Mouse (Mus musculus) olfactory bulb, adult 2 months (tissue): ENCODE measurements around the gene Fgfr2. TPM values are rescaled to one million over a fixed set of nuclear protein-coding genes. Genes with fewer than 3 reads are reported as not detected.

Source experiments
- H3K27ac ChIP-seq: fragments of 200-500 bp; 2 replicates; pipeline ENCODE4 v1.5.1; 2012; ENCODE audit warnings: low read depth, low read length; ENCODE audit not compliant: insufficient read depth
- H3K4me1 ChIP-seq: fragments of 200-500 bp; 2 replicates; pipeline ENCODE4 v1.6.1; 2012; ENCODE audit warnings: low read length; ENCODE audit not compliant: control insufficient read depth, insufficient read depth
- H3K4me3 ChIP-seq: fragments of 200-500 bp; 2 replicates; pipeline ENCODE4 v1.5.1; 2012; ENCODE audit warnings: mild to moderate bottlenecking, low read depth, low read length, moderate library complexity; ENCODE audit not compliant: insufficient read depth
- CTCF ChIP-seq: fragments of 200-500 bp; IDR thresholded peaks from 2 replicates; pipeline ENCODE4 v1.5.1; 2012; ENCODE audit warnings: low read depth, mild to moderate bottlenecking, low read length, moderate library complexity; ENCODE audit not compliant: insufficient read depth
- POLR2A ChIP-seq: fragments of 200-500 bp; IDR thresholded peaks from 2 replicates; pipeline ENCODE4 v1.6.1; 2012; ENCODE audit warnings: mild to moderate bottlenecking, low read depth, low read length, moderate library complexity; ENCODE audit not compliant: insufficient read depth
- WGBS: fragments of 180-500 bp; shearing (Covaris S2); methylation state at CpG from one replicate; pipeline ENCODE4 v1.1.7; 2018; 5-methylcytosine and 5-hydroxymethylcytosine counted together
- polyA plus RNA-seq: library from polyadenylated mRNA; stranded (reverse); fragments of >200 nt; gene quantifications from 2 replicates; pipeline ENCODE4 v1.2.4, GENCODE M21; 2012; ENCODE audit warnings: low replicate concordance; ENCODE audit not compliant: missing spikeins, insufficient read depth, insufficient read length

The Fgfr2 gene
- polyA plus RNA-seq, 1 experiment, result not detected

DNA sequence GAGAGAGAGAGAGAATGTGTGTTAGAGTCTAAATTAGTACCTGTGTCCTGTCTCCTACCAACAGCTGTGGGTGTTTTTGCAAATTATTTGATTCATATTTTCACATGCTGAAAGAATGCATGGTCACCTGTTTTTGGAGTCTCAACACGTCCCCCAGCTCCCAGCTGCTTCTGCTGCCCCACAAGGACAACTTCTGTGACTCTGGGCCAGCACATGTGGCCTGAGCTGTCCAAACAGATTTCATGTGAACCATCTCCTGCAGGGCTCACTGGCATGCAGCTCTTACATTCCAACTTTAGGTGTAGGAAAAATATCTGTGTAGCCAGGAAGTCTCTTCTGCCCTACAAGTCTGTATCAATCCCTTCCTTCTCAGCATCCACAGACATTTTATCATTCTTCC, 2494.5 kb downstream of the Fgfr2 start:
- H3K4me1 ChIP-seq, result peaks cover 12% of the 10 kb centered on the region
- H3K4me3 ChIP-seq, result no peak overlapping the region
- 46% methylated on average over 1 of the region's 1 CpGs for WGBS
- H3K27ac ChIP-seq, result no peak overlapping the region
- TF ChIP-seq CTCF, result no peak
- TF ChIP-seq POLR2A, result no peak

DNA sequence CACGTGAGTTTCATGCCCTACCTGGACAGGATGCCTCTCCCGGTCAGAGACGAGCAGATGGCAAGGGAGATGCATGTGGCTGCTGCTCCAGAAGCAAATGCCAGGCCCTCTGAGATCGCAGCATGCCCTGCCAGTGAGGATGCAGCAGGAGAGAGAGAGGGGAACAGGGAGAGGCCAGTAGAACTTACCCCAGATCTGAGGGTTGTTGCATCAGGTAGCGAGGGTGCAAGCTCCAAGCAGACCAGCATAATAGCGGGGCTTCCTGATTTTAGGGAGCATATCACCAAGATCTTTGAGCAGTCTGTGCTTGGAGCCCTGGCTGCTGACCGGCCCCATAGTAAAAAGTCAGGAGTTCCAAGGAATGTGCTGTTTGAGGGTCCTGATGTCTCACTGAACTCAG, 2497.8 kb downstream of the Fgfr2 start:
- Histone ChIP-seq H3K27ac (no peak overlapping the region), H3K4me1 (peaks cover 4% of the 10 kb centered on the region), H3K4me3 (no peak overlapping the region)
- 96% methylated on average over 7 of the region's 7 CpGs for WGBS
- no peak for TF ChIP-seq CTCF
- TF ChIP-seq POLR2A, result no peak

DNA sequence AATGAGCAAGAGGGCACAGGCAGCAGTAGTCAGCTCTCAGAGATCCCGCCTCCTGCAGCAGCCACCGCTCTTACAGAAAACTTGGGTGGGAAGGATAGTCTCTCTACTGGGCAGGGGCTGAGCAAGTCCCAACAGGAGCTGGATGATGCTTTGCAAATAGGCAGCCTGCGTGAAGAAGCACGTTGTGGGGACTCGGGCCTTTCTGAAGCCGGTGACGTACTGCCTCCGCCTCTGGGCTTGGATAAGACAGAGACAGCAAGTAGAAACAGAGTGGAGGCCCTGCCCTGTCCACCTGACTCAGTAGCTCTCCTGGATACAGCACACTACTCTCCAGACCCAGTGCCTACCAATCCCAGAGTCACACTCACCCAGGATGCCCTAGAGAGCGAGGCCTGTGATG, 2498.9 kb downstream of the Fgfr2 start:
- Histone ChIP-seq H3K27ac (no peak overlapping the region), H3K4me3 (no peak overlapping the region), H3K4me1 (peaks cover 2% of the 10 kb centered on the region)
- WGBS, result 97% methylated on average over 9 of the region's 9 CpGs
- TF ChIP-seq POLR2A (no peak), CTCF (no peak)

DNA sequence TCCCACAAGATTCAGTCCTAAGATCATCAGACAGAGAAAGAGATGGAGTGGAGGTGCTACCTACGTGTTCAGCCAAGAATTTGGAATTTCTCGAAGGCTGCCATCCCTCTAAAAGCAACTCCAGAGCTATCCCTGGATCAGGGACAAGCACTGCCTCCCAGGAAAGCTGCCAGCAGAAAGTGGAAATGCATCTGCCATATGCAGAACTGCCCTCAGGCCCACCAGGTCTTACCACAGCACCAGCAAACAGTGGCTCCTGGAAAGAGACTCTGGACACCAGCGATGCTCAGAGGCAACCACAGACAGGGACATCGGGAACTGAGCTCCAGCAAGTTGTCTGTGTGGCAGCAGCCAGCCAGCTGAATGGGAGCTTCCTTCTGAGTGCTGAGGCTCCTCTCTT, 2500.8 kb downstream of the Fgfr2 start:
- H3K4me3 ChIP-seq, result no peak overlapping the region
- no peak for TF ChIP-seq POLR2A
- no peak for TF ChIP-seq CTCF
- WGBS, result 85% methylated on average over 4 of the region's 4 CpGs
- H3K27ac ChIP-seq, result no peak overlapping the region
- no peaks in the 10 kb centered on the region for H3K4me1 ChIP-seq

DNA sequence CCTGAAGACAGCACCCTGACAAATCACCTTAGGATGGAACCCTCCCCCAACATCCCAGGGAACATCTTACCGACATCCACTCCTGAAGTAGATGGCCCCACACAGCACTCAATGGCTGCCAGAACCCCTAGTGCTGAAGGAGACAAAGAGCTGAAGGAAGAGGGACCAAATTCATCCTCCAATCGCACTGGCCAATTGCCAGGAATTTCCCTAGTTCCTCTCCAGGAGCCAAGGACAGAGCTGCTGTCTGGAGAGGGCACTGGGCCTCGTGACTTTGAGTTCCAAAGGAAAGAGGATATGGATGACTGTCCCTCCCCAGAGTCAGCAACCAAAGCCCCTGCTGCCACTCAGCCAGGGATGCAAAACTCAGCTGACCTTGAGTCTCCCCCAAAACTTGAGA, 2501.2 kb downstream of the Fgfr2 start:
- 79% methylated on average over 3 of the region's 3 CpGs for WGBS
- no peak overlapping the region for H3K4me3 ChIP-seq
- no peak overlapping the region for H3K27ac ChIP-seq
- TF ChIP-seq CTCF (no peak), POLR2A (no peak)
- no peaks in the 10 kb centered on the region for H3K4me1 ChIP-seq

DNA sequence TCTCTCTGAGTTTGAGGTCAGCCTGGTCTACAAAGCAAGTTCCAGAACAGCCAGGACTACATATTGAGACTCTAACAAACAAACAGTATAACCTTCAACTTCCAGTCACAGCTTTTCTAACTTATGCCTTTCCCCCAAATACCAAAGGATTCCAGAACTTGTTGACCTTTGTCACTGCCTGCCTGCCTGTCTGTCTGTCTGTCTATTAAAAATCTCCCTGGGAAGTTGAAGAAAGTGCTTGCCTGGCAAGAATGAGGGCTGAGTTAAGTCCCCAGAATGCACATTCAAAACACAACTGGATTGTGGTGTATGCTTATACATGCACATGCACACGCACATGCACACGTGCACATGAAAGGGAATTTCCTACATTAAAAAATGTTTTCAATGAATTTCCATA, 2502.1 kb downstream of the Fgfr2 start:
- Histone ChIP-seq H3K4me3 (no peak overlapping the region), H3K4me1 (no peaks in the 10 kb centered on the region), H3K27ac (no peak overlapping the region)
- TF ChIP-seq CTCF (no peak), POLR2A (no peak)
- 93% methylated on average over 2 of the region's 2 CpGs for WGBS

DNA sequence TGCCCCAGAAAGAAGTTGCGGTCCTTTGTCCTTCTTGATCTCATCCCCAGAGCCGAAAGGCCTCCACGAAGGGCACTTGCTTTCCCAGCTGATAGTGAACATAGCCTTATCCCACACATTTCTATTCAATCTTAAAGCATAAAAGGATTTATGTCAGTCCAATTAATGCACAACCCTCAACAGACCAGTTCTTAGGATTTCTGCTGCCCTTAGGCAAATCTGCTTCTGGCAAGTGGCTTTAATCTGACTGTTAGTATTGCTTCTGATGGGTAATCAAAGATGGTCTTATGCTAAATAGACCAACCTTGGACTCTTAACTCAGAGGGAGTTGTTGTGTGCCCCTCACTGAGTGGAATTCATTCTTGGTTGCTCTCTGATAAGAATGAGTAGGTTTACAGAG, 2505.6 kb downstream of the Fgfr2 start:
- TF ChIP-seq POLR2A, result no peak
- TF ChIP-seq CTCF, result no peak
- Histone ChIP-seq H3K4me1 (no peaks in the 10 kb centered on the region), H3K4me3 (no peak overlapping the region), H3K27ac (no peak overlapping the region)
- 99% methylated on average over 3 of the region's 3 CpGs for WGBS

DNA sequence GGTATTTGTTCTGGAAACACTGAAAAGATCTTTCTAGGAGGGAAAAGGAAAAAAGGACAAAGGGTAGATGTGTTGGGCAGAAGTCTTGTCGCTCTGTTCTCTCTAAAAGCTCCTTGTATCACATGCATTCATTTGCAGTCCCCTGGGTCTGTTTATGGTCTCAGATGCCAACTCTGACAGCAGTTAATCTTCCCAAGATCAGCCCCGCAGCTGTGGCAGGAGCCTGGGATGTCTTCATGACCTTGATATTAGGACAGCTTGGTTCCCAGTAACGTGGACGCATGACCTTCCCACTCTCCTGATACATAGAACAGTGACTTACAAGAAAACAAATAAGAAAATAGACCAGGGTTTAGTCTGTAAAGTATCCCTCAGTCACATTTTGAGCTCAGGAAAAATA, 2509.2 kb downstream of the Fgfr2 start:
- Histone ChIP-seq H3K4me3 (no peak overlapping the region), H3K27ac (no peak overlapping the region), H3K4me1 (no peaks in the 10 kb centered on the region)
- TF ChIP-seq CTCF (no peak), POLR2A (no peak)
- WGBS, result 63% methylated on average over 4 of the region's 4 CpGs

DNA sequence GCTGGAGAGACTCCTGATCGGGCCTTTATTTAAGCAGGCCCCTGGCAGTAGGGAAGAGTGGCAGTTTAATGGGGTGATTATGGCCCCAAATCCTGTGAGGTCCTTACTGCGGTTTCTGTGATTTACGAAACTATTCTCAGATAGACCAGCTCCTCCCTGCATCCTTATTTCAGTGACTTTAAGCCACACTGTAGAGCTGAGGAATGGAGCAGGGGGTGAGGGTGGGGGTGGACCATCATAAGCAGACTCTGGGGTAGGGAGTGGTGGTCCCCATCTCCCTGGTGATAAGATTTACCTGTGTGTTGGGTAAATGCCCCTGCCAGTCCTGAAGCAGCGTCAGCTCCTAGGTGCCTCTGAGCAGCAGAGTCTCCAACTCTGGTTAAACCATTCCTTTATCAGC, 2516.2 kb downstream of the Fgfr2 start:
- 87% methylated on average over 4 of the region's 4 CpGs for WGBS
- Histone ChIP-seq H3K27ac (no peak overlapping the region), H3K4me1 (peaks cover 8% of the 10 kb centered on the region; the same call in 1 of the 2 replicates), H3K4me3 (no peak overlapping the region)
- TF ChIP-seq CTCF (no peak), POLR2A (no peak)

DNA sequence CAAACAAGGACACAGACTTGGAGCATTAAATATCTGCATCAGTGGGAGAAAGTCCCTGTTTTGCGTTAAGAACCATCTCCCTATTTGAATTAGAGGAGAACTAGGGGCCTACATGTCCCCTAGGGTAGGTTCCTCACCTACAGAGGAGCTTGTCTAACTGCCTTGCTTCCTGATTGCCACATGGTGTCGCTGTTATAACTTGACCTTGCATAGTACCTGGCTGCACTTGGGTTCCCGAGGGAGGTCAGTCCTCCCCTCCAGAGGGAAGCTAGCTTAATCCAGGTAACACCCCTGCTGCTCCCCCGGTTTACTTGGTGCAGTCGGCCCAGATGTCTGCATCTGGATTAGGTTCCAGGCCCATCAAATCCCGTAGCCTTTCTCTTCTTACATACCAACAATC, 2518.0 kb downstream of the Fgfr2 start:
- TF ChIP-seq CTCF, result no peak
- TF ChIP-seq POLR2A, result no peak
- H3K4me1 ChIP-seq, result peaks cover 8% of the 10 kb centered on the region; the same call in 1 of the 2 replicates
- 46% methylated on average over 6 of the region's 6 CpGs for WGBS
- no peak overlapping the region for H3K27ac ChIP-seq
- no peak overlapping the region for H3K4me3 ChIP-seq
